In the genomic region with DNA sequence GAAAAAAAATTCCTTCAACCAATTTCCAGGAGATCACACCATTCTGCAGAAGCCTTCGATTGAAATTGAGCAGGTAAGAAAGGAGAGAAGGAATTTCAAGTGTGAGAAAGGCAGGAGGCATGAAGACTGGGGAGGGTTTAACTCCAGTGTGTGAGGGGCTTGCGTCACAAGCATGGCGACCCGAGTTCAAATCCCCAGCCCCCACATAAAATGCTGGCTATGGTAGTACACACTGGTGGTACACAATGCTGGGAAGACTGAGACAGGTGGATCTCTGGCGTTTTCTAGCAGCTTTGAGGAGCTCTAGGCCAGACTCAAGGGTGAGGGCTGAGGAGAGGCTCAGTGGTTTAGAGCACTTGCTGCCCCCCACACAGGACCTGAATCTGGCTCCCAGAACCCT, we compare ENCODE assay signal across 10 mouse cellular contexts.
DNase-seq lines count a peak whose midpoint lies in the region; ATAC-seq lines count a peak whose summit lies in the region.
"Had no signal": no experiment of that assay in that cellular context is flagged by ENCODE, and none has a peak within 500 bp of the region (broad histone marks: within the 10 kb centered on the region; RNA-seq: fewer than 3 reads in every experiment).

No protein-coding gene starts in this region.

- ATAC-seq in heart, embryonic 15.5 days (replicated peaks; ENCODE audit: insufficient number of reproducible peaks, insufficient read depth, low FRiP score, low read depth): no peak
- ATAC-seq in hindbrain, embryonic 16.5 days: peak; percentile 20; the same call in 1 of the 2 replicates
- no peak for ATAC-seq in neural tube, embryonic 15.5 days (ENCODE audit: low FRiP score)

- no peaks in the 10 kb centered on the region; the same call in 1 of the 2 replicates for H3K27me3 ChIP-seq in heart, embryonic 15.5 days
- peaks cover 3% of the 10 kb centered on the region for H3K27me3 ChIP-seq in hindbrain, embryonic 16.5 days (replicated peaks; ENCODE audit: control insufficient read depth, insufficient read depth, low read length)
- H3K27me3 ChIP-seq in neural tube, embryonic 15.5 days (replicated peaks): no peaks in the 10 kb centered on the region

- no peak for DNase-seq in heart, postnatal 4 days
- peak; percentile 12 for DNase-seq in retina, postnatal 1 day
- DNase-seq in retina, embryonic 14.5 days (ENCODE audit: low spot score): no peak
- DNase-seq in urinary bladder, postnatal 14 days (ENCODE audit: low spot score): no peak
- DNase-seq in left cerebral cortex, postnatal 36 days (ENCODE audit: low spot score in 2 of 2): no peak
- DNase-seq: thymus, adult 2 months had no signal

- 0 out of 2 replicates have a peak overlapping the region, but pooled peaks have one; percentile 1 for H3K27ac ChIP-seq in heart, embryonic 15.5 days
- no peak overlapping the region for H3K27ac ChIP-seq in hindbrain, embryonic 16.5 days (ENCODE audit: low read depth, low read length)
- H3K27ac ChIP-seq in neural tube, embryonic 15.5 days (replicated peaks): peak overlapping the region; percentile 30; the same call in 1 of the 2 replicates

- H3K9ac ChIP-seq in heart, embryonic 15.5 days: no peak overlapping the region
- H3K9ac ChIP-seq in hindbrain, embryonic 16.5 days (ENCODE audit: low read depth, low read length): no peak overlapping the region
- no peak overlapping the region for H3K9ac ChIP-seq in neural tube, embryonic 15.5 days (replicated peaks)

- no peak overlapping the region; the same call in 1 of the 2 replicates for H3K4me2 ChIP-seq in heart, embryonic 15.5 days
- no peak overlapping the region for H3K4me2 ChIP-seq in hindbrain, embryonic 16.5 days (ENCODE audit: low read length)
- no peak overlapping the region for H3K4me2 ChIP-seq in neural tube, embryonic 15.5 days
- H3K4me2 ChIP-seq: liver, embryonic 11.5 days had no signal

- WGBS in heart, embryonic 15.5 days: 81% methylated on average over 5 of the region's 5 CpGs
- WGBS in hindbrain, embryonic 16.5 days: 76% methylated on average over 5 of the region's 5 CpGs
- 85% methylated on average over 5 of the region's 5 CpGs for WGBS in neural tube, embryonic 15.5 days

- H3K9me3 ChIP-seq in heart, embryonic 15.5 days (replicated peaks): no peaks in the 10 kb centered on the region
- no peaks in the 10 kb centered on the region for H3K9me3 ChIP-seq in hindbrain, embryonic 16.5 days (ENCODE audit: control insufficient read depth, low read length)
- H3K9me3 ChIP-seq in neural tube, embryonic 15.5 days (replicated peaks): no peaks in the 10 kb centered on the region

- H3K4me3 ChIP-seq in heart, embryonic 15.5 days: no peak overlapping the region
- H3K4me3 ChIP-seq in hindbrain, embryonic 16.5 days (ENCODE audit: low read length): no peak overlapping the region
- H3K4me3 ChIP-seq in neural tube, embryonic 15.5 days (replicated peaks): no peak overlapping the region

- H3K4me1 ChIP-seq in heart, embryonic 15.5 days (replicated peaks): peaks cover 13% of the 10 kb centered on the region
- H3K4me1 ChIP-seq in hindbrain, embryonic 16.5 days (ENCODE audit: control insufficient read depth, insufficient read depth, low read depth, low read length): peaks cover 8% of the 10 kb centered on the region
- H3K4me1 ChIP-seq in neural tube, embryonic 15.5 days: peaks cover 21% of the 10 kb centered on the region

- H3K36me3 ChIP-seq in heart, embryonic 15.5 days: no peaks in the 10 kb centered on the region
- no peaks in the 10 kb centered on the region for H3K36me3 ChIP-seq in hindbrain, embryonic 16.5 days (ENCODE audit: control insufficient read depth, insufficient read depth, low read length)
- H3K36me3 ChIP-seq in neural tube, embryonic 15.5 days: no peaks in the 10 kb centered on the region

- intact Hi-C loops in left cerebral cortex, postnatal 36 days (cut with DNase I): no loop called here
